Mouse (Mus musculus) gastrocnemius, postnatal 14 days (tissue): ENCODE data around the gene Cep68. TPM values are rescaled to one million over a fixed set of nuclear protein-coding genes. Genes with fewer than 3 reads are reported as not detected.

ENCODE experiments used
- DNase-seq: peaks from one replicate; pipeline ENCODE4 v3.0.0; 2021; ENCODE audit warnings: mixed read lengths
- intact Hi-C: fragments of 180-260 bp; cut with DNase I; formaldehyde crosslinking; loops from one replicate; pipeline ENCODE4 v1.15.1; 2025; ENCODE audit warnings: low total_unique reads
- total RNA-seq, 2 experiments: library from RNA; stranded (reverse); gene quantifications; 2 replicates each; pipeline ENCODE4 v1.2.3; 2021

Cep68 gene
- total RNA-seq, 2 experiments from 2014 or later: 23.8 to 24.4 TPM

DNA sequence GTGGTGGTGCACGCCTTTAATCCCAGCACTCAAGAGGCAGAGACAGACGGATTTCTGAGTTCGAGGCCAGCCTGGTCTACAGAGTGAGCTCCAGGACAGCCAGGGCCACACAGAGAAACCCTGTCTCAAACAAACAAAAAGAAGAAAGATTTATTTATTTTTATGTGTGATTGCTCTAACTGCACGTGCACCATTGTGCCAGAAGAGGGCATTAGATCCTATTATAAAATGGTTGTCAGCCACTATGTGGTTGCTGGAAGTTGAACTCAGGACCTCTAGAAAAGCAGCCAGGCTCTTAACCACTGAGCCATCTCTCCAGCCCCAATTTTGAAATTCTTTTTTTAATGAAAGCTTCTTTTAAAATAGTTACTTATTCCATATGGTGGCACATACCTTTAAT lies 32.8 kb downstream of the Cep68 start:
- no peak for DNase-seq
- intact Hi-C loops: no loop called here

DNA sequence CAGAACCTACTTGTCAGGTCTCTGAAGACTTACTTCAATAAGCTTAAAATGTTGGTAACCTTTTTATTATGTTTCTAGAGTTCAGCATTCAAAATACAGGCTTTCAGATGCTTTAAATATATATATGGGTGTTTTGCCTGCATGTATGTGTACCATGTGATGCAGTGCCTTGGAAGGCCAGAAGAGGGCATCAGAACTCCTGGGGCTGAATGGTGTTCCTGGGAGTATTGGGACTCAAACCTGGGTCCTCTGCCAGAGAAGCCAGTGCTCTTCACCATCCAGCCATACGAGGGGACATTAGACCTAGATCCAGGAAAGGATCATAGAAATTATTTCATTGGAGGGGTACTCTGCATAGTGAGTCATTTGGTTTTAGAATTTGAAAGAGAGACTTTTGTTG lies 34.5 kb downstream of the Cep68 start:
- intact Hi-C loops: no loop called here

DNA sequence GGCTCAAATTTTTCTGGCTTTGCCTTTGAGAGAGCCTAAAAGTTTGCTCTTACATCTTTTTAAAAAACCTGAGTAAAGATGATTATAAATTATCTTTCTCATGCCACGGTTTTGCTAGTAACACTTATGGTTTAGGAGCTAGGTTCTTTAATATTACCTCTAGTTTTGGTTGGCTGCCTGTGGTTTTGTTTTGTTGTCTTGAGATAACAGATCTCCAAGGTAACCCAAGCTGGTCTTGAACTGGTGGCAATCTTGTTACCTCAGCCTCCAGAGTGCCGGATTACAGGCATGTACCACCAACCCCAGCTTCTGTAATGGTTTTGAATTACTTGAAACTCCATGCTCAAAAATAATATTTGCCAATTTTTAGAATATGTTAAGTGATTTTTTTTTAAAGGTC lies 37.4 kb downstream of the Cep68 start:
- intact Hi-C loops: no loop called here

More for the DNA sequence above, 34.5 kb downstream of the Cep68 start:
- DNase-seq: no peak

DNA sequence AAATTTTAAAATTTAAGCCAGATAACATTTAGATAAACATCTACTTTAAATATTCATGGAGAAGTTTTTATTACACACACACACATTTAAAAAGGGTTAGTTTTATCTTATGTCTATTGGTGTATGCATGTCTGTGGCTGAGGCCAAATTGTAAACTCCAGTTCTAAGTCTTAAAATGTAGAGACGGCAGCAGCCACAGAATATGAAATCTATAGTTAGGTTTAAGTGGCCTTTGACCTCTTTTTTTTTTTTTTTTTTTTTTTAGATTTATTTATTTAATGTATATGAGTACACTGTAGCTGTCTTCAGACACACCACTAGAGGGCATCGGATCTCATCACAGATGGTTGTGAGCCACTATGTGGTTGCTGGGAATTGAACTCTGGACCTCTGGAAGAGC lies 41.6 kb downstream of the Cep68 start:
- intact Hi-C loops: no loop called here
- no peak for DNase-seq

More for the DNA sequence above, 37.4 kb downstream of the Cep68 start:
- DNase-seq: no peak

DNA sequence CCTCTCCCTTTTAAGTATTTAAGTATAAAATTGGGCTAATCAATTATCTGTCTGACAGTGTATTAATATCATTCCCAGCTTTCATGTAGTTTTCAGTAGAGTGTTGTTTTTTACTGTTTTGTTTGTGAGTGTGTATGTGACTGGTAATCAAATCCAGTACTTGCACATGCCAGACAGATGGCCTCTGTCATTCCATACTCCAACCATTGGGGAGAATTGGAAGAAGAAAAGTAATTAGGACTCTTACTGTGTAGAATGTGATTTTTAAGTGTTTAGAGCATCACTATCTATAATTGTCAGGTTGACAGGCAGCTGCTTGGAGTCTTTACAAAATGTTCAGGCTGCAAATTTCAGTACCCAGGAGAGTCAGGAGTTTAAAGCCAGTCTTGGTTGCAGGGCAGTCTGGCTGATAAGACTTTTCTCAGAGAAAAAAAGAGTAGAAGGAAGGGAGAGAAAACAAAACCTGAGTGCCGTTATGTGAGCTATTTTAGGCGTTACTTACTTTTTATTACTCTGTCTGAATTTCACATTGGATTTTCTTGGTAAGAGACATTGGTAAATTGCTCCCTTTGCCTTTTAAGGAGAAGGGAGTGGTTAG lies 42.5 kb downstream of the Cep68 start:
- intact Hi-C loops: no loop called here
- no peak for DNase-seq

DNA sequence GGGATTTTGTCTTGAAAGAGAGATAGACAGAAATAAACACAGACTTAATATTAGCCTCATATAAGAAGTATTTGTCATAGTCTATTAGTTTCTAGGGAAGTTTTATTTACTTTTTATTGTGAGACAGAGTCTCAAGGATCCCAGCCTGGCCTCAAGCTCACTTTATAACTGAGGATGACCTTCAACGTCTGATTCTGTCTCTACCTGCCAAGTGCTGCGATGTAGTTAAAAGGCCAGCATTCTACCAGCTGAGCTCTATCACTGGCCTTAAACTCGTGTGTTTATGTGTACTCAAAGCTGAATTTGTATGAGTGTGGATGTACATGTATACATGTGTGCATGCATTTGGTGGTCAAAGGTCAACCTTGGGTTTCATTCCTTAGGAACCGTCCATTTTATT lies 43.7 kb downstream of the Cep68 start:
- DNase-seq: no peak
- intact Hi-C loops: no loop called here

DNA sequence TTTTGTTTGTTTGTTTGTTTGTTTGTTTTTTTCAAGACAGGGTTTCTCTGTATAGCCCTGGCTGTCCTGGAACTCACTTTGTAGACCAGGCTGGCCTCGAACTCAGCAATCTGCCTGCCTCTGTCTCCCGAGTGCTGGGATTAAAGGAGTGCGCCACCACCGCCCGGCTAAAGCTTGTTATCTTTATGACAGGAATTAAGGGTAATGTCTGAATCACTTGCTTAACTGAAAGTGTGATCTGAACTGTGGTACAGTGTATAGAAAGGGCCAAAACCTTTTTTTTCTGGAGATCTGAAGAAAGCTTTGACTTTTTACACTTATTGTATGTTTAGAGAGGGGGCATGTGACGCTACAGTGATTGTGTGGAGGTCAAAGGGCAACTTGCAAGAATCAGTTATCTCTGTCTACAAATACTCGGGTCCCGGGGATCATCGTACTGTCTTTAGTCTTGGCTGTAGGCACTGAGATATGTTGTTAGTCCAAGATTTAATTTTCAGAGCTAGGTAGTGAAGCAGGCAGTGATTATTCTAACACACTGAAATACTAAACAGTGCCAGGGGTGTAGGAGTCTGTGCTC lies 44.3 kb downstream of the Cep68 start:
- DNase-seq: no peak
- intact Hi-C loops: no loop called here

DNA sequence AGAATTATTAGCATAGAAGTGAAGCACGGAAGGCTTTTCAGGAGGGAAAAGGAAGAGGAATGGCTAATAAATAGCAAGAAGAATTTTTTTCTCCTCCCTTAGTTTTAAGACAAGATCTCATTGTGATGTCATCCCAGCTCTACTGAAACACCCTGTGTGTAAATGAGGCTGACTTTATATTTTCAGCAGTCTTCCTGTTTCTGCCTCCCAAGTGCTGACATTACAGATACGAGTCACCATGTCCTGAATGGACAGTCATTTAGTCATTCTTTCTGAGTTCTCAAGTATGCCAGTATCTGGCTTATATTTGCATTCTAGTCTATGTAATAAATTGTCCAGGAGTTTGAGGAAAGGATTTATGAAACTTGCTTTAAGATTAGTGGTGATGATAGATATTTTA lies 44.9 kb downstream of the Cep68 start:
- DNase-seq: no peak
- intact Hi-C loops: no loop called here

DNA sequence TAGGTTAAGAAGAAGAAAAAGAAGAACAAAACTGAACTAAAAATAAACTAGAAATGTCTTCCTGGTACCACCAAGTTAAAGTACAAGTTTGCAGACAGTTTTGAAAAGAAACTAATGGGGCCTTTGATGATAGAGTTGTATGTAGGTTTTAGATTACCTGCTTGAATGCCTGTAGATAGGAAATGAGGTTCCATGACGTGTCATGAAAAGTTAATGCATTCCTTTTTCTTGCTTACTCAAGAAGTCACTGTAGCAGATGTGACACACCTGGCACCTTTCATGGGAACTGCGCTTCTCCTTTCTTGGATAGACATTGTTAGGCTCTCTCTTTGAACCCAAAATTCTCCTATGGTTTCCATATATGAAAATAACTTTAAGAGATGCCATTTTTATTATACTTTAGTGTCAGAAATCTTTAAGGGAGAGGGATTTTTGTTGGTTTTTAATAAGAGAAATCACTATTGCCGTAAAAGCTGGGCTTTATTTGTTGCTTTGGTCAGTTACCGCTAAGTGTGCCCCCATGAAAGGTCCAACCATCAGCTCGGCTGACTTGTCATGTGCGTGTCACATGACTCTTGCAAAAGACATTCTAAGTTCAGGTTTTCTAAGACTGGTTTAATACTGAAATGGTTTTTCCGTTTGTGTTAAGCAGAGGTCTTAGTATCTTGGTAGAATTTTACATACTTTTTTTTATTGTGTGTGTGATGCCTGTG lies 46.8 kb downstream of the Cep68 start:
- intact Hi-C loops: no loop called here
- no peak for DNase-seq

DNA sequence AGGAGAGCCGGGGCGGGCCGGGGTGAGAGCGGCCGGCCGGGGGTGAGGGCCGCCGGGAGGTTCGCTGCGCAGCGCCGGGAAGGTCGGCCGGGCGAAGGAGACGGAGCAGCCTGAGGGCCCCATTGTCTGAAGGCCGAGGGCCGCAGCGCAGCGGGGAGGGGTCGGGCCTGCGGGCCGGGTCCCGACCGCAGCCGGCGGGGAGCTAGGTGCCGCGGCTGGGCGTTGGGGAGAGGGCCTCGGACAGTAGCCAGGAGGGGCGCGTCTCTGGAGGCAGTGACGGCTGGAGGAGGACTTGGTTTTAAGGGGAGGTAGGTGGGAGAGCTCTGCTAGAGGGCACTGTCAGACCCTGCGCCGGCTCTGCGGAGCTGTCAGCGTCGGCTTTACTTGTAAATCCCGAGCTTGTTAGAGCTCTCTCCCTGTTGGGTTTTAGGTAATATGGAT lies 47.5 kb downstream of the Cep68 start:
- DNase-seq: peak; percentile 67
- intact Hi-C loops: no loop called here

DNA sequence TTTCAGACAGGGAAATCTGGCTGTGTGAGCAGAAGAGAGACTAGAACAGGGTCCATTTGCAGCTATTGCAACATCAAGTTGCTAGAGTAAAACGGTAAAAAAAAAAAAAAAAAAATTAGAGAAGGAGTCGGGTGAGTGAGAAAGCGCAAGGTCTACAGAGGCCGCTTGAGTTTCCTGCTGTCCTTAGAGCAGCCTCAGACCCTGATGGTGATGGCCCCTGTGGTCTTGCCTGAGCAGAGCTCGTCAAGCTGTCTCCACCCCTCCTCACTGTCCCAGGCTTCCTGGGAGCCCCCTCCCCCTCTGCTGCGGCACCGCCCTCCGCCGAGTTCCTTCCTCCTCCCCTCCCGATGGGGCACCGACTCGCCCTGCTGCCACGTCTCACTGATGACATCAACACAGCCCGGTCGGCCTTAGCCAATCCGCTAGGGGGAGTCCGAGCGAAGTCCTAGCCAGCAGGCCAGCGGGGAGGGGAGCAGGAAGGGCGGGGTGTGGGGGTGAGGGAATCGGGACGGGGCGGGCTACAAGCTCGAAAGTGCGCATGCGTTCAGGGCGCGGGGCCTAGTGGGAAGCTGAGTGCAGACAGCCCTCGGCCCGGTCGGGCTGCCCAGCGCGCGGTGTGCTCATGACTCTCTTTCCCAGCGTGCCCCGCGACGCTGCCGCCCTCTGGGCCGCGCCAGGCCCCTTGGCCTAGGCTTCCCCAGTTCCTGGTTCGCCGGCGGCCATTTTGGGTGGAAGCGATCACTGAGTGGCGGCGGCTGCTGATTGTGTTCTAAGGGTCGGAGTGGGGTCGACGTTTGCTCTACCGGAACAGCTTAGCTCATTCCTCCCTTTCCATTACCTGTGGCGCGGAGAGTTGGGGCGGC lies 48.3 kb downstream of the Cep68 start, which contains the start of gene Rab1a:
Rab1a (plus strand) TSS at position 720 of the 863 bp plus-strand sequence.
- peak; percentile 100 for DNase-seq
- intact Hi-C loops: no loop called here

DNA sequence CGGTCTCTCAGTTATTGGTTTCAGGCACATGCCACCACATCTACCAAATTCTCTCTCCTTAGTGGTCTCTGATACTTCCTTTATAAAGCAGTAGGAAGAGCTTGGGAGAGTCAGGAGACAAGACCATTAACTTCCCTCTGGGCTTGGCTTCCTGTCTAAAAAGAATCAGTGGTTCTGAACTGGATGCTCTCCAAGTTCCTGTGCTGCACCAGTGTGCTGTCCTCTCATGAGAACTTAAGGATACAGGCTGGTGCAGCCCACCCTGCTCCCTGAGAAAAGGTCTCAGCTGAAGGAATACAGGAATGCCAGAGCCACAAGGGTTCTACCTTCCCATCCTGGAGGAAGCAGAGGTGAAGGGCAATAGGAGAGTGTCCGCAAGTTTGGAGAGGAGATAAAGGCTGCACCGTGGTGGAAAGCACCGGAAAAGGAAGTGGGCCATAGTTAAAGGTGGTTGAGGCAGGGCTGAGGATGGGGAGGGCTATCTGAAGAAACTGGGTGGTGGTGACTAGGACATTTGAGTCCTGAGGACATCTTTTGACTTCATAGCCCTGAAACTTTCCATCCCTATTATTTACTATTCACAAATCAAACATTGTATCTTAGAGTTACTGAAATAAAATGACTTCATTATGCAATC lies 56.0 kb downstream of the Cep68 start:
- no peak for DNase-seq

DNA sequence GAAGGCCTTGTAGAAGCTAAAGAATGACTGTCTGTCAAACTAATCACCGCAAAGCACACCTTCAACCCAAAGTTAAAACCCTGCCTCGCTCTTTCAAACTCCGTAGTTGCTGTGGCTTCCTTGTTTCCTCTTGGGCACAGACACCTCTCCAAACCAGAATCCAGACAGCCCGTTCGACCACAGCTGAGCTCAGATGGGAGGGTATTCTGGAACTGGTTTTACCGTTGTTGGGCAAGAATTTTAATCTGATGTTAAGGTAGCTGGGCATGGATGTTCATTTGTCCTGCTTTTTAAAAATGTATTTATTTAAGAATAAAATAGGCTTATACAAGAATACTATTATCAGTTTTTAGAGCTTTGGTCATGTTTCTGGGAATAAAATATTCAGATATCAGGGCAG lies 62.0 kb downstream of the Cep68 start:
- intact Hi-C loops: no loop called here
- DNase-seq: no peak

More for the DNA sequence above, 56.0 kb downstream of the Cep68 start:
- intact Hi-C loops: loop anchor here (10.0 kb wide), 1 partner anchor 48 kb away; no protein-coding TSS in a partner anchor

Other genes starting within 250 kb of the Cep68 start
- 10 to 100 TPM; 39.7 to 42.7 TPM for gene Actr2, start 136.5 kb downstream of the Cep68 start, total RNA-seq
- 100 to 1,000 TPM; 103 to 110 TPM for gene Rab1a, start 48.0 kb downstream of the Cep68 start, total RNA-seq
- 1 to 10 TPM; 1.8 to 3.1 TPM for gene Slc1a4, start 83.3 kb upstream of the Cep68 start, total RNA-seq